Mouse (Mus musculus): Measurements from ENCODE around the gene Cr1l.

DNA sequence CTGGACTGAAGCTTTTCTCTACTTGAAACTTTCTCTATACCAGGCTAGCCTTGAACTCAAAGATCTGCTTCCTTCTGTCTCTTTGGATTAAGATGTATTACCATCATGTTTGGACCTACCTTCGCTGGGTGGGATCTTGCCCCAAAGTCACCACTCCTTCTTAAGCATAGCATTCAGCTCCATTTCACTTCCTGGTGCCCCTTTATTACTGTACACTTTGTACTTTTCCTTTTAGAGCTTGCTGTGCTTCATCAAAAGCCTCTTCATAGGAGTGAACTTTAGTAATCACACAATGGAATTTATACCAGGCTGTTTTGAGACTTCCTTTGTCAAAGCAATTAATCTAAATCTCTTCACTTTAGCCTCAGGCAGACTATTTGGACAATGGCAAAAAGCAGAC is 33.4 kb downstream of the Cr1l start:
- no peak for TF ChIP-seq CTCF (IDR thresholded peaks at IDR 0.05; ENCODE audit: low read depth, low read length)
- no peak for TF ChIP-seq POLR2A (IDR thresholded peaks at IDR 0.05; ENCODE audit: insufficient read depth, low read length)
- no peak for TF ChIP-seq EP300 (IDR thresholded peaks at IDR 0.05; ENCODE audit: insufficient read depth, low read depth, low read length)
